Mouse (Mus musculus) lung, adult 18-20 months (tissue): ENCODE results near the gene Rsph4a.
"Not testable (repeated sequence)": the region's sequence is repeated elsewhere in the genome, so short reads cannot be mapped to it uniquely, and the experiment has no call there.

ENCODE experiments used
- DNase-seq, 2 experiments: peaks; one replicate each; pipeline ENCODE4 v3.0.0; 2022; ENCODE audit warnings: mixed read lengths in 2 of 2

Gene Rsph4a

GRCm38 (mm10) chr10:33904530-33905481 lies at the start of gene Rsph4a:
Gene Rsph4a (plus strand): TSS chr10:33905111.
- peak; percentile 28 to 74 for DNase-seq

GRCm38 (mm10) chr10:33857421-33857820 lies 47.5 kb upstream of the Rsph4a start, which contains the start of gene Sult3a1:
Gene Sult3a1 (plus strand): TSS chr10:33857721.
- no peak for DNase-seq

- DNase-seq, result no peak
Measured at GRCm38 (mm10) chr10:33865994-33866393, 38.9 kb upstream of the Rsph4a start.

- DNase-seq, result no peak
Measured at GRCm38 (mm10) chr10:33870441-33870840, 34.5 kb upstream of the Rsph4a start.

- DNase-seq, result no peak
Measured at GRCm38 (mm10) chr10:33872672-33873398, 32.1 kb upstream of the Rsph4a start.

GRCm38 (mm10) chr10:33882411-33882810 lies 22.5 kb upstream of the Rsph4a start:
- DNase-seq, result not testable (repeated sequence)

- DNase-seq, result not testable (repeated sequence)
Measured at GRCm38 (mm10) chr10:33901520-33901919, 3.4 kb upstream of the Rsph4a start.

GRCm38 (mm10) chr10:33905489-33905888 lies 578 bp downstream of the Rsph4a start:
- no peak for DNase-seq

GRCm38 (mm10) chr10:33940702-33941101 lies 35.8 kb downstream of the Rsph4a start:
- DNase-seq, result peak; percentile 16 to 60

GRCm38 (mm10) chr10:33945390-33945789 lies 40.5 kb downstream of the Rsph4a start:
- no peak for DNase-seq

- DNase-seq, result no peak
Measured at GRCm38 (mm10) chr10:33946336-33946735, 41.4 kb downstream of the Rsph4a start.

GRCm38 (mm10) chr10:33950803-33951583 lies 46.1 kb downstream of the Rsph4a start, which contains the start of gene Zup1:
Gene Zup1 (minus strand): TSS chr10:33951269.
- peak; percentile 89 to 90 for DNase-seq

- no peak for DNase-seq
Measured at GRCm38 (mm10) chr10:33952509-33952908, 47.6 kb downstream of the Rsph4a start.
